Mouse (Mus musculus) frontal cortex, postnatal 14 days (tissue): ENCODE measurements around the gene Mphosph9.
A peak's percentile ranks its signal among the peaks of the same experiment; 100 is the strongest.
"Not testable (repeated sequence)": the region's sequence is repeated elsewhere in the genome, so short reads cannot be mapped to it uniquely, and the experiment has no call there.

Experiments
- DNase-seq, 2 experiments: peaks; one replicate each; pipeline ENCODE4 v3.0.0; 2022; ENCODE audit warnings: low spot score in 2 of 2

Mphosph9 gene

GRCm38 (mm10) chr5:124342897-124343296, 15.1 kb upstream of the Mphosph9 start:
- DNase-seq = no peak

DNA sequence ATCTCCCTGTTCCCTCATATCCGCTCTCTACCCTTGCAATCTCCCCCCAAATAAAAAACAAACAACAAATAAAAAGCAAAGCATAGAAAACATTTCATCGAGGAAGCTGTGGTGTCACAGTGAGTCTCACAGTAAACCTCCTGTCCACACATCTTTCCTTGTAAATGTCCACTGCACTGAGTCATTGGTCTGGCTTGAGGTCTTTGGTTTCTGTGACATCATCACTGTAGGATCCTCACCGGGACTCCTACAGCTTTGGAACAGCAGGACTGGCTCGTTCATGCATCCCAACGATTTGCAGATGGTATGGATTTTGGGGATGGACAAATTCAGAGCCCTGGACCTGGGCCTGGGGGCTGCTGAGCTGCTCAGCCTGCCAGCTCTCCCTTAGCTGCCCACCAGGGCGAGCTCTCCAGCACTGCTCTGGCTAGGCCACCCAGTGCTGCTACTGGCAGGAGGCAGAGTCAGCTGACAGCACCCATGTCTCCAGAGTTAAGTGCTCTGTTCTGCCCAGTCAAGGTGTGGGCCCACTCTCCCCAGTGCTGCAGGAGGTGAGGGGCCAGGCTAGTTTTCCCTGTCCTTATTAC, 14.1 kb upstream of the Mphosph9 start:
- DNase-seq = not testable (repeated sequence)

DNA sequence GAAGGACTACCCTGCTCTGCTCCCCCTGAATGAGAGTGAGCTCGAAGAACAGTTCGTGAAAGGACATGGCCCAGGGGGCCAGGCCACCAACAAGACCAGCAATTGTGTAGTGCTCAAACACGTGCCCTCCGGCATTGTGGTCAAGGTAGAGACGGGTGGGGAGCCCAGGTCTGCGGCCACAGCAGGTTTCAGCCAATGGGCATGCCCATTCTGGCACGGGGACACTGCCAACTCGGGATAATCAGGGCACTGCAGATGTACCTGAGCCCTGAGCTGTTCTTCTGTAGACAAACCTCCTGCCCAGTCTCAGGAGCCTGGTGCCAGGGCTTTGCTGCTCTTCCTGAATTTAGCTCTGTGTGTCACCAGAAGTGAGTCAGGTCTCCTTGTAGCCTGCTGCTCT, 11.0 kb upstream of the Mphosph9 start:
- no peak for DNase-seq

DNA sequence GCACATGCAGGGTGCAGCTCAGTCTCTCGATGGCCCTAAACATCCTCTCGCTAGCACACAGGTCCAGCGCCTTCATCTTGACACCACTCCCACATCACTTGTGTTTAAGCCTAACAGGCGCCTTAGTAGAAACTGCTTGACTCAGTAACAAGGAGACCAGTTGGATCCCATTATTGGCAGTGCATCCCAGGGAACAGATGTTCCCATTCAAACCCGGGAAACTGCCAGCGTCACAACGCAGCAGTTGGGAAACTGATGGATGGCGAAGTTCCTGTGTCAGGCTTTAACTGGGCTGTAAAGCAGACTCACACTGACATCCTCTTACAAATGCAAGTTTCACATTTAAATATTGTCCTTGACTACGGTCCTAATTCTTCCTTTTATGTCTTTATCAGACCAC, 10.1 kb upstream of the Mphosph9 start:
- no peak for DNase-seq

- no peak for DNase-seq
These were observed 9.3 kb upstream of the Mphosph9 start for GRCm38 (mm10) chr5:124337103-124337502.

DNA sequence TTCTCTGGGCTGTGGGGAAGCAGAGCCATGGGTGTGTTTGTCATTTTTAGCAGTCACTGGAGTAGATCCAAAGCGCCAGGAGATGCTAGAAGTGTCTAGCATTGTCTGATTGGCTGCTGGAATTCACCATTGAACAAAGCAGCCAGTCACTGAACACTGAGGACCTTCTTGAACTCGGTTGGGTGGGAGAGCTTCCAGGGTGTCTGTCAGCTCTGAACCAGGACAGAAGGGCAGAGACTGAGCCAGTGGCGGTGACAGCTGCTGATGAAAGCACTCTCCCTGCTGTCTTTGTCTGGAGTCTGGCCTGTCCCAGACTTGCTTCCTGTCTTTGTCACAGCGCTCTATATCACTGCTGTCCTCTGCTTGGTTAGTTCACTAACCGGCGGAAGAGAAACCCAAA, 6.6 kb upstream of the Mphosph9 start:
- DNase-seq = peak in 1 of 2 experiments; percentile 64

DNA sequence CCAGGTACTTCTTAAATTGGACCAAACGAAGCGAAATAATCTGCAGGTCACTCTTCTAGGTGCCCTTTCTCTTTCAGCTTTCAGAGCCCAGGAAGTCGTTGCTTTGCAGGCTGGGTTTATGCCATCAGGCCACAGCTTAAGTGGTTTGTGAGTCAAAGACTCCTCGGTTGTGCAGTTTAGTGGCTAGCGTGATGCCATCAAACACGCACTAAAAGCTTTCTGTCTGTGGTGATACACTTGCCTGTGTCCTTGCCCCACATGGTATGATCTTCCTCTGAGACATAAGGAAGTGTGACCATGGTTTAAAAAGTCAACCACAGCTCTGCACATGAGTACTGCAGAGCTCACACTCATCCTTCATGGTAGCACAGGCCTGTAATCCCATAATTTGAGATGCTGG, 2.3 kb upstream of the Mphosph9 start:
- no peak for DNase-seq

GRCm38 (mm10) chr5:124326829-124327228, 943 bp downstream of the Mphosph9 start:
- no peak for DNase-seq

- no peak for DNase-seq
These were observed 10.1 kb downstream of the Mphosph9 start for GRCm38 (mm10) chr5:124317648-124318047.

DNA sequence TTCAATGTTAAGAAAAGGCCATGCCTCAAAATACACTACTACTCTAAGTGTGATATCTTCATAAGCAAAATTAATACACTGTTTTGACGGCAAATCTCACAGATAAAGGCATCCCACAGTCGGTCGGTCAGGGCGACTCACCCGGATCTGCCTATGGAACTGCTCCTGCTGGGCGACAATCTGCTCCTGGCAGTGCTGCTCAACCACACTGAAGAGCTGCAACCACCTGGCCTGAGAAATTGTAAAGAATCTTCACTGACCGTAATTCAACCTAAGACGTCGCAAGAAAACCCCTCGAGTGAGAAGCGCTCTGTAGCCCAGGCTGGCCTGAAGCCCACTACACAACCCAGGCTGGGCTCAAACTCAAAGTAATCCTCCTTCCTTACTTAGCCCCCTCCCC, 11.8 kb downstream of the Mphosph9 start:
- no peak for DNase-seq

DNA sequence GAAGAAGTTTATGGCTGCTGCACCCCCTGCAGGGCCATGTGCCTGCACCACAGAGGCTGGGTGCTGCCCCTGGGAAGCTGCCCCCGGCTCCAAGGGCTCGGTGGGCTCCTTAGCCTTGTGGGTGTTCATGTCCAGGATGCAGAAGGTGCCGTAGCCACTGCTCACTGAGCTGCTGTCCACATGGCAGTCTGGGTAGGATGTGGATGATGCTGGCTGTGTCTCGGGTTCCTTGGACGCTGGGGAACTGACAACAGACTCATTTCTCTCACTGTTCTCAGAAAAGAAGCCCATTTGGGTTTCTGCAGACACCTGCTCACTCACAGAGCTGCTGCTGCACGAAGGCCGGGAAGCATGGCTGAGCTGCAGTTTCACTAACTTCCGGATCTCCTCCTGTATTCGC, 12.3 kb downstream of the Mphosph9 start:
- DNase-seq = no peak

GRCm38 (mm10) chr5:124310091-124310490, 17.7 kb downstream of the Mphosph9 start:
- DNase-seq = no peak

DNA sequence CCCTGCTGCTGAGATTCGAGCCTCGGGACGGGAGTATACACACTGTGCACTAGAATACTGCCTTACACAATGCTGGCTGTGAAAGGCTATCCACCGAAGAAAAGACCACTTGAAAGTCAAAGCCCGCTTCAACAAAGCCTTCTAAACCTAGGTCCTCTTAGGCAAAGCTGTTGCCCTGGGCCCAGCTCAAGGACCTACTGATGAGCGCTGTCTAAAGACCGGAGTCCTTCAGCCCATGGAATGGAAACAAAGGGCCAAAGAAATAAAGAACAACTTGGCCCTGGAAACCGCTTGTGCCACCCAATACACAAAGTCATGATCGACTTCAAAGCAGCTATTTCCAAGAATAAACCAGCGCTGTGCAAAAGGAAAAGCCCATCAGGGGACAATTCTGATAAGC, 18.6 kb downstream of the Mphosph9 start:
- no peak for DNase-seq

- DNase-seq = not testable (repeated sequence)
These were observed 24.9 kb downstream of the Mphosph9 start for GRCm38 (mm10) chr5:124302853-124303252.

- DNase-seq = no peak
These were observed 27.6 kb downstream of the Mphosph9 start for GRCm38 (mm10) chr5:124300132-124300531.

- not testable (repeated sequence) for DNase-seq
These were observed 28.5 kb downstream of the Mphosph9 start for GRCm38 (mm10) chr5:124299307-124299706.

GRCm38 (mm10) chr5:124296475-124296874, 31.3 kb downstream of the Mphosph9 start:
- DNase-seq = no peak

- DNase-seq = no peak
These were observed 33.8 kb downstream of the Mphosph9 start for GRCm38 (mm10) chr5:124293967-124294366.

- no peak for DNase-seq
These were observed 37.6 kb downstream of the Mphosph9 start for GRCm38 (mm10) chr5:124290216-124290615.

DNA sequence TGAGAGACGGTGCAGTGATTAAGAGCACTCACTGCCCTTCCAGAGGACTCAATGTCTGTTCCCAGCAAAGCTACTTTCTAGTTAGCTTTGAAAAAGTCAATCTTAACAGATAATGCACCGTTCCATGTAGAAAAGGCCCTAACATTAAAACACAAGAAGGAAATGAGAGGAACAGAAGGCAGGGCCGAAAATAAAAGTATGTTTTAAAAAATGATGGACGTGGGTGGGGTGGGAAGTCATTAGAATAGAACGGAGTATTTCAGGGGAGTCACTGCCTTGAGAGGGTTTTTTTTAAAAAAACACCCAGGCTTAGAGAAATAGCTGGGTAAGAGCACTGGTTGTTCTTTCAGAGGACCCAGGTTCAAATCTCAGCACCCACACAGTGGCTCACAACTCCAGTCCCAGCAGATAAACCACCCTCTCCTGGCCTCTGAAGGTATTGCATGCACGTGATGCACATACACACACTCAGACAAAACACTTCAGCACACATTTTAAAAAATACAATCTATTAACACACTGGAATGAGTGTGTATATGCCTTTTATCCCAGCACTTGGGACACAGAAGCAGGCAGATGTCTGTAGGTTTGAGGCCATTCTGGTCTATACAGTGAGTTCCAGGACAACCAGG, 40.0 kb downstream of the Mphosph9 start:
- DNase-seq = no peak

- no peak for DNase-seq
These were observed 43.4 kb downstream of the Mphosph9 start for GRCm38 (mm10) chr5:124284330-124284729.

GRCm38 (mm10) chr5:124282854-124283253, 44.9 kb downstream of the Mphosph9 start:
- DNase-seq = no peak

DNA sequence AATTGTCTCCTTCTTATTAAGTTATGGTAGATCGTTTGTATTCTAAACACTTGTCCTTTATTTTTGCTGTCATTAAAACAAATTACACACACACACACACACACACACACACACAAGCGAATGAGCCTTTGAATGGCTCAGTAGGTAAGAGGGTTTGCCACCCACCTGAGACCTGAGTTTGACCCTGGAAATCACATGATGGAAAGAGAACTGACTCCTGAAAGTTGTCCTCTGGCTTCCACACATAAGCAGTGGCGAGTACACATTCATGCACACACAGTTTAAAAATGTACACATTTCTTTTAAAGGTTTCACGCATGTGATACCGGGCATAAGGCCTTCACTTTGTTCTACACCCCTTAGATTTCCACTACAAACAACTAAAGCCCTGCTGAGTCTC, 57.5 kb downstream of the Mphosph9 start:
- DNase-seq = no peak

DNA sequence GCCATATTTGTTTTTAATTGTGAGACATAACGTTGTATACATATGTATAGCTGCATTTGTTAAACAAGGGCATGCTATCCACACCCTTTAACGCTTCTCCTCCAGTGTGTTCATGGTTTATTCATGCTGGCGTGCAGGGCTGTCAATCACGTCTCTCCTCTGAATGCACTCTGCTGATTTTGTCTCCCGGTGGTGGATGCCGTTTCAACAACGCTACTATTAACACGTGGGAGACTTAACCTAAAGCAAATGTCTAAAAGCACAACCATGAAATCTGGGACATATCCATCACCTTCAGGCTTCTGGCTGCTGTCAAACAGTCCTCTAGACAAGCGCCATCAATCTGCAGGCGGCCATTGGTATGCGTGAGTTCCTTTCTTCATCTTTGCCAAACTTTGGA, 58.1 kb downstream of the Mphosph9 start:
- no peak for DNase-seq
